Mouse (Mus musculus) macrophage (primary cell): Measurements from ENCODE around the gene Rgma. TPM values are rescaled to one million over a fixed set of nuclear protein-coding genes. Genes with fewer than 3 reads are reported as not detected.

Source experiments
- H3K27ac ChIP-seq: fragments of 350-480 bp; formaldehyde crosslinking; 2 replicates; pipeline ENCODE4 v1.9.0; 2021
- H3K36me3 ChIP-seq: fragments of 350-480 bp; formaldehyde crosslinking; 2 replicates; pipeline ENCODE4 v1.9.0; 2021; ENCODE audit errors: inconsistent target
- H3K4me3 ChIP-seq: fragments of 350-480 bp; formaldehyde crosslinking; 2 replicates; pipeline ENCODE4 v1.9.0; 2021; ENCODE audit errors: inconsistent target
- H3K79me2 ChIP-seq: fragments of 350-480 bp; formaldehyde crosslinking; 2 replicates; pipeline ENCODE4 v1.9.0; 2021; ENCODE audit errors: inconsistent target
- WGBS: methylation state at CpG from one replicate; pipeline ENCODE4 v1.1.7; 2026; ENCODE audit warnings: inconsistent platforms; ENCODE audit not compliant: missing documents; 5-methylcytosine and 5-hydroxymethylcytosine counted together
- polyA plus RNA-seq: library from polyadenylated mRNA; stranded (reverse); fragments of 250-400 nt; gene quantifications from 3 replicates; pipeline ENCODE4 v1.2.4, GENCODE M21; 2018; ENCODE audit warnings: inconsistent platforms

The Rgma gene
- polyA plus RNA-seq, 1 experiment from 2014 or later = not detected

GRCm38 (mm10) chr7:73400051-73400916 is 25.0 kb downstream of the Rgma start:
- Histone ChIP-seq H3K4me3 (no peak overlapping the region), H3K27ac (no peak overlapping the region), H3K79me2 (no peaks in the 10 kb centered on the region), H3K36me3 (no peaks in the 10 kb centered on the region)
- WGBS = 26% methylated on average over 20 of the region's 20 CpGs

- Histone ChIP-seq H3K79me2 (no peaks in the 10 kb centered on the region), H3K4me3 (no peak overlapping the region), H3K27ac (no peak overlapping the region), H3K36me3 (no peaks in the 10 kb centered on the region)
- 90% methylated on average over 2 of the region's 2 CpGs for WGBS
Observed at GRCm38 (mm10) chr7:73402106-73402505, 26.8 kb downstream of the Rgma start.

- H3K36me3 ChIP-seq = no peaks in the 10 kb centered on the region
- WGBS = 100% methylated on average over 1 of the region's 1 CpGs
- H3K79me2 ChIP-seq = no peaks in the 10 kb centered on the region
- H3K4me3 ChIP-seq = no peak overlapping the region
- no peak overlapping the region for H3K27ac ChIP-seq
Observed at GRCm38 (mm10) chr7:73402671-73403070, 27.4 kb downstream of the Rgma start.

- 64% methylated on average over 3 of the region's 3 CpGs for WGBS
- no peaks in the 10 kb centered on the region for H3K79me2 ChIP-seq
- H3K36me3 ChIP-seq = no peaks in the 10 kb centered on the region
- H3K4me3 ChIP-seq = no peak overlapping the region
- no peak overlapping the region for H3K27ac ChIP-seq
Observed at GRCm38 (mm10) chr7:73403538-73403937, 28.2 kb downstream of the Rgma start.

GRCm38 (mm10) chr7:73405550-73405949 is 30.2 kb downstream of the Rgma start:
- Histone ChIP-seq H3K4me3 (no peak overlapping the region), H3K36me3 (no peaks in the 10 kb centered on the region), H3K79me2 (no peaks in the 10 kb centered on the region), H3K27ac (no peak overlapping the region)
- 88% methylated on average over 11 of the region's 11 CpGs for WGBS

GRCm38 (mm10) chr7:73411523-73411922 is 36.2 kb downstream of the Rgma start:
- H3K27ac ChIP-seq = no peak overlapping the region
- H3K79me2 ChIP-seq = no peaks in the 10 kb centered on the region
- no peaks in the 10 kb centered on the region for H3K36me3 ChIP-seq
- 73% methylated on average over 7 of the region's 7 CpGs for WGBS
- H3K4me3 ChIP-seq = no peak overlapping the region

- H3K4me3 ChIP-seq = no peak overlapping the region
- H3K27ac ChIP-seq = no peak overlapping the region
- H3K79me2 ChIP-seq = no peaks in the 10 kb centered on the region
- 78% methylated on average over 4 of the region's 4 CpGs for WGBS
- no peaks in the 10 kb centered on the region for H3K36me3 ChIP-seq
Observed at GRCm38 (mm10) chr7:73411986-73412385, 36.7 kb downstream of the Rgma start.

- no peaks in the 10 kb centered on the region for H3K36me3 ChIP-seq
- no peaks in the 10 kb centered on the region for H3K79me2 ChIP-seq
- WGBS = 81% methylated on average over 7 of the region's 7 CpGs
- no peak overlapping the region for H3K27ac ChIP-seq
- H3K4me3 ChIP-seq = no peak overlapping the region
Observed at GRCm38 (mm10) chr7:73412419-73412818, 37.1 kb downstream of the Rgma start.

- no peaks in the 10 kb centered on the region for H3K79me2 ChIP-seq
- H3K27ac ChIP-seq = no peak overlapping the region
- WGBS = 89% methylated on average over 6 of the region's 14 CpGs
- H3K4me3 ChIP-seq = no peak overlapping the region
- H3K36me3 ChIP-seq = no peaks in the 10 kb centered on the region
Observed at GRCm38 (mm10) chr7:73414192-73414591, 38.9 kb downstream of the Rgma start.

- Histone ChIP-seq H3K27ac (no peak overlapping the region), H3K4me3 (no peak overlapping the region), H3K36me3 (no peaks in the 10 kb centered on the region), H3K79me2 (no peaks in the 10 kb centered on the region)
- WGBS = 65% methylated on average over 7 of the region's 7 CpGs
Observed at GRCm38 (mm10) chr7:73419375-73419774, 44.1 kb downstream of the Rgma start.

GRCm38 (mm10) chr7:73420827-73421226 is 45.5 kb downstream of the Rgma start:
- H3K27ac ChIP-seq = no peak overlapping the region
- 88% methylated on average over 5 of the region's 5 CpGs for WGBS
- no peak overlapping the region for H3K4me3 ChIP-seq
- no peaks in the 10 kb centered on the region for H3K79me2 ChIP-seq
- H3K36me3 ChIP-seq = no peaks in the 10 kb centered on the region

GRCm38 (mm10) chr7:73421278-73422015 is 46.1 kb downstream of the Rgma start:
- Histone ChIP-seq H3K79me2 (no peaks in the 10 kb centered on the region), H3K36me3 (no peaks in the 10 kb centered on the region), H3K4me3 (no peak overlapping the region), H3K27ac (no peak overlapping the region)
- 79% methylated on average over 9 of the region's 9 CpGs for WGBS

- Histone ChIP-seq H3K27ac (no peak overlapping the region), H3K79me2 (no peaks in the 10 kb centered on the region), H3K4me3 (no peak overlapping the region), H3K36me3 (no peaks in the 10 kb centered on the region)
- 38% methylated on average over 12 of the region's 12 CpGs for WGBS
Observed at GRCm38 (mm10) chr7:73422223-73423113, 47.2 kb downstream of the Rgma start.

- Histone ChIP-seq H3K79me2 (no peaks in the 10 kb centered on the region), H3K4me3 (no peak overlapping the region), H3K27ac (no peak overlapping the region), H3K36me3 (peaks cover 2% of the 10 kb centered on the region; the same call in 1 of the 2 replicates)
- WGBS = 93% methylated on average over 13 of the region's 13 CpGs
Observed at GRCm38 (mm10) chr7:73423236-73423635, 47.9 kb downstream of the Rgma start.
